Mouse (Mus musculus): ENCODE results near the gene Kiss1. TPM values are rescaled to one million over a fixed set of nuclear protein-coding genes. Genes with fewer than 3 reads are reported as not detected.

The Kiss1 gene
- polyA plus RNA-seq, 1 experiment from 2014 or later: 6.6 TPM

- H3K9me3 ChIP-seq (ENCODE audit: low read depth, low read length): no peaks in the 10 kb centered on the region
- 64% methylated on average over 3 of the region's 3 CpGs for WGBS
- no peaks in the 10 kb centered on the region for H3K27me3 ChIP-seq (ENCODE audit: insufficient read depth, low read length)
- TF ChIP-seq CTCF (IDR thresholded peaks at IDR 0.05; ENCODE audit: low read depth): no peak
- H3K27ac ChIP-seq (ENCODE audit: low read depth): no peak overlapping the region
- no peak overlapping the region for H3K4me3 ChIP-seq (ENCODE audit: low read depth, low read length)
- no peak overlapping the region for H3K9ac ChIP-seq
- H3K4me1 ChIP-seq (ENCODE audit: insufficient read depth): no peaks in the 10 kb centered on the region
- ATAC-seq (ENCODE audit: insufficient read depth) (no peak), DNase-seq (no peak)
- H3K4me2 ChIP-seq: no peak overlapping the region
- no peaks in the 10 kb centered on the region for H3K36me3 ChIP-seq (ENCODE audit: insufficient read depth)
Measured at GRCm38 (mm10) chr1:133347226-133347625, 25.6 kb downstream of the Kiss1 start.

- no peak for TF ChIP-seq CTCF (IDR thresholded peaks at IDR 0.05; ENCODE audit: low read depth)
- ATAC-seq (ENCODE audit: insufficient read depth): no peak
- Histone ChIP-seq H3K4me2 (no peak overlapping the region), H3K36me3 (ENCODE audit: insufficient read depth) (no peaks in the 10 kb centered on the region), H3K4me1 (ENCODE audit: insufficient read depth) (no peaks in the 10 kb centered on the region), H3K27me3 (ENCODE audit: insufficient read depth, low read length) (no peaks in the 10 kb centered on the region), H3K27ac (ENCODE audit: low read depth) (no peak overlapping the region), H3K9me3 (ENCODE audit: low read depth, low read length) (no peaks in the 10 kb centered on the region), H3K9ac (no peak overlapping the region), H3K4me3 (ENCODE audit: low read depth, low read length) (no peak overlapping the region)
- WGBS: 51% methylated on average over 11 of the region's 11 CpGs
- no peak for DNase-seq
Measured at GRCm38 (mm10) chr1:133347693-133348520, 26.2 kb downstream of the Kiss1 start.

GRCm38 (mm10) chr1:133350210-133350609 is 28.5 kb downstream of the Kiss1 start, which contains the start of gene Ren1:
Gene Ren1, plus strand, starts transcription at chr1:133350510.
- 90% methylated on average over 1 of the region's 1 CpGs for WGBS
- DNase-seq (no peak), ATAC-seq (ENCODE audit: insufficient read depth) (no peak)

GRCm38 (mm10) chr1:133351762-133352161 is 30.1 kb downstream of the Kiss1 start:
- Histone ChIP-seq H3K9ac (no peak overlapping the region), H3K27ac (ENCODE audit: low read depth) (no peak overlapping the region), H3K27me3 (ENCODE audit: insufficient read depth, low read length) (no peaks in the 10 kb centered on the region), H3K4me1 (ENCODE audit: insufficient read depth) (peaks cover 5% of the 10 kb centered on the region; the same call in 1 of the 2 replicates), H3K4me2 (no peak overlapping the region), H3K4me3 (ENCODE audit: low read depth, low read length) (no peak overlapping the region), H3K9me3 (ENCODE audit: low read depth, low read length) (no peaks in the 10 kb centered on the region), H3K36me3 (ENCODE audit: insufficient read depth) (no peaks in the 10 kb centered on the region)
- WGBS: 46% methylated on average over 9 of the region's 9 CpGs
- DNase-seq (no peak), ATAC-seq (ENCODE audit: insufficient read depth) (no peak)
- no peak for TF ChIP-seq CTCF (IDR thresholded peaks at IDR 0.05; ENCODE audit: low read depth)

More at GRCm38 (mm10) chr1:133350210-133350609, 28.5 kb downstream of the Kiss1 start, which contains the start of gene Ren1:
- H3K9me3 ChIP-seq (ENCODE audit: low read depth, low read length): no peaks in the 10 kb centered on the region
- no peak within 1 kb of the TSS for H3K27ac ChIP-seq (ENCODE audit: low read depth)
- H3K36me3 ChIP-seq (ENCODE audit: insufficient read depth): no peaks in the 10 kb centered on the region
- H3K4me1 ChIP-seq (ENCODE audit: insufficient read depth): 0 out of 2 replicates have a peak, but pooled peaks cover under 1% of the 10 kb centered on the region
- no peak within 1 kb of the TSS for H3K9ac ChIP-seq
- no peak within 1 kb of the TSS for H3K4me2 ChIP-seq
- no peak within 1 kb of the TSS for H3K4me3 ChIP-seq (ENCODE audit: low read depth, low read length)
- no peaks in the 10 kb centered on the region for H3K27me3 ChIP-seq (ENCODE audit: insufficient read depth, low read length)
- no peak for TF ChIP-seq CTCF (IDR thresholded peaks at IDR 0.05; ENCODE audit: low read depth)

GRCm38 (mm10) chr1:133353371-133353809 is 31.7 kb downstream of the Kiss1 start:
- no peak overlapping the region for H3K4me2 ChIP-seq
- DNase-seq: peak; percentile 86
- H3K9ac ChIP-seq: no peak overlapping the region
- H3K36me3 ChIP-seq (ENCODE audit: insufficient read depth): no peaks in the 10 kb centered on the region
- no peaks in the 10 kb centered on the region for H3K27me3 ChIP-seq (ENCODE audit: insufficient read depth, low read length)
- TF ChIP-seq CTCF (IDR thresholded peaks at IDR 0.05; ENCODE audit: low read depth): peak; percentile 97
- no peak overlapping the region for H3K4me3 ChIP-seq (ENCODE audit: low read depth, low read length)
- peaks cover 5% of the 10 kb centered on the region; the same call in 1 of the 2 replicates for H3K4me1 ChIP-seq (ENCODE audit: insufficient read depth)
- peak; percentile 10; the same call in 1 of the 2 replicates for ATAC-seq (ENCODE audit: insufficient read depth)
- 44% methylated on average over 12 of the region's 12 CpGs for WGBS
- no peak overlapping the region for H3K27ac ChIP-seq (ENCODE audit: low read depth)
- H3K9me3 ChIP-seq (ENCODE audit: low read depth, low read length): no peaks in the 10 kb centered on the region

- H3K4me2 ChIP-seq: no peak overlapping the region
- no peak overlapping the region for H3K4me3 ChIP-seq (ENCODE audit: low read depth, low read length)
- H3K9me3 ChIP-seq (ENCODE audit: low read depth, low read length): no peaks in the 10 kb centered on the region
- no peak overlapping the region for H3K27ac ChIP-seq (ENCODE audit: low read depth)
- no peaks in the 10 kb centered on the region for H3K36me3 ChIP-seq (ENCODE audit: insufficient read depth)
- no peak overlapping the region for H3K9ac ChIP-seq
- no peak for DNase-seq
- no peak for TF ChIP-seq CTCF (IDR thresholded peaks at IDR 0.05; ENCODE audit: low read depth)
- no peaks in the 10 kb centered on the region for H3K27me3 ChIP-seq (ENCODE audit: insufficient read depth, low read length)
- H3K4me1 ChIP-seq (ENCODE audit: insufficient read depth): peaks cover 5% of the 10 kb centered on the region; the same call in 1 of the 2 replicates
- WGBS: 38% methylated on average over 5 of the region's 5 CpGs
- ATAC-seq (ENCODE audit: insufficient read depth): no peak
Measured at GRCm38 (mm10) chr1:133355469-133355868, 33.8 kb downstream of the Kiss1 start.

- Histone ChIP-seq H3K27ac (ENCODE audit: low read depth) (no peak overlapping the region), H3K9me3 (ENCODE audit: low read depth, low read length) (no peaks in the 10 kb centered on the region), H3K4me3 (ENCODE audit: low read depth, low read length) (no peak overlapping the region), H3K9ac (no peak overlapping the region), H3K4me2 (no peak overlapping the region), H3K4me1 (ENCODE audit: insufficient read depth) (peaks cover 5% of the 10 kb centered on the region; the same call in 1 of the 2 replicates), H3K27me3 (ENCODE audit: insufficient read depth, low read length) (no peaks in the 10 kb centered on the region), H3K36me3 (ENCODE audit: insufficient read depth) (no peaks in the 10 kb centered on the region)
- no peak for ATAC-seq (ENCODE audit: insufficient read depth)
- no peak for DNase-seq
- TF ChIP-seq CTCF (IDR thresholded peaks at IDR 0.05; ENCODE audit: low read depth): no peak
- 37% methylated on average over 15 of the region's 15 CpGs for WGBS
Measured at GRCm38 (mm10) chr1:133355912-133356311, 34.2 kb downstream of the Kiss1 start.

Measured in lung, embryonic 14.5 days (tissue).